Mouse (Mus musculus) urinary bladder, postnatal 0 days (tissue): Measurements from ENCODE around the gene Gm4491. TPM values are rescaled to one million over a fixed set of nuclear protein-coding genes. Genes with fewer than 3 reads are reported as not detected.

ENCODE experiments used
- polyA plus RNA-seq: library from polyadenylated mRNA; unstranded; fragments of >200 nt; fragmentation: Nextera tagmentation; extraction: Ambion mirVana; gene quantifications from 2 replicates; pipeline ENCODE4 v1.2.1, GENCODE M21; 2015

The Gm4491 gene
- 0.10 TPM in 1 of 2 replicates, not detected in the other for polyA plus RNA-seq

DNA sequence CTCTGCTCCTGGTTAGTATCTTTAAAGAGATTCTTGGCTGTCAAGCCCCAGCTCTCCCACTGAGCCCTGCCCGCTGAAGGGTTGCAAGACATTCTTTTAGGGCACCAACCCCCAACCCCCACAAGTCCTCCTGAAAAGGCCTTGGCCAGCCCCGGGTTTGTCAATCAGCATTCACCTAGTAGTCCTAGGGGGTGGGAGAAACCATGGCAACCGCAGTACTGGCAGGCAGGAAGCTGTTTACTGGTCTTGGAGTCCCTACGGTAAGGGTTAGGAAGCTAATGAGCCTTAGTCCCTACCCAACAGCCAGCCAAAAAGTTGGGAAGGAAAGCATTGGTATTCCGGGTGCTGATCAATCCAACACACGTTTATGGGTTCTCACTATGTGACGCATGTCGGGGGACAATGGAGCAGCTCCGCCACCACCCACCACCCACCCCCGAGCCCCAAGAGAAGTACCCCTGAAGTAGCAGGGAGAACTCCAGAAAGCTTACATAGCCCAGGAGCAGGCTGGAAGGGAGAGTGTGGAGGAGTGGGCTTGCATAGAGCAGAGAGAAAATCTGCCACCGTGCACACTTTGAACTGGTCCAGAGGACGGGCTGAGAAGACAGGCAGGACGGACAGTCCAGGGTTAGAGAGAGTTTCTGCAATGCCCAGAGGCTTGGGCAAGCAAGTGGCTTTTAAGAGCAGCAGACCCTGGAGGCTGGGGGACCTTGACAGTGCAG is at the start of gene Gm4491:
TSS of gene Gm4491 (minus strand) at position 61 of the 722 bp plus-strand sequence.

GRCm38 (mm10) chr14:57133161-57133661 is 17.5 kb upstream of the Gm4491 start, which contains the start of gene Gjb6:
TSS of gene Gjb6 (minus strand) at chr14:57133611.

DNA sequence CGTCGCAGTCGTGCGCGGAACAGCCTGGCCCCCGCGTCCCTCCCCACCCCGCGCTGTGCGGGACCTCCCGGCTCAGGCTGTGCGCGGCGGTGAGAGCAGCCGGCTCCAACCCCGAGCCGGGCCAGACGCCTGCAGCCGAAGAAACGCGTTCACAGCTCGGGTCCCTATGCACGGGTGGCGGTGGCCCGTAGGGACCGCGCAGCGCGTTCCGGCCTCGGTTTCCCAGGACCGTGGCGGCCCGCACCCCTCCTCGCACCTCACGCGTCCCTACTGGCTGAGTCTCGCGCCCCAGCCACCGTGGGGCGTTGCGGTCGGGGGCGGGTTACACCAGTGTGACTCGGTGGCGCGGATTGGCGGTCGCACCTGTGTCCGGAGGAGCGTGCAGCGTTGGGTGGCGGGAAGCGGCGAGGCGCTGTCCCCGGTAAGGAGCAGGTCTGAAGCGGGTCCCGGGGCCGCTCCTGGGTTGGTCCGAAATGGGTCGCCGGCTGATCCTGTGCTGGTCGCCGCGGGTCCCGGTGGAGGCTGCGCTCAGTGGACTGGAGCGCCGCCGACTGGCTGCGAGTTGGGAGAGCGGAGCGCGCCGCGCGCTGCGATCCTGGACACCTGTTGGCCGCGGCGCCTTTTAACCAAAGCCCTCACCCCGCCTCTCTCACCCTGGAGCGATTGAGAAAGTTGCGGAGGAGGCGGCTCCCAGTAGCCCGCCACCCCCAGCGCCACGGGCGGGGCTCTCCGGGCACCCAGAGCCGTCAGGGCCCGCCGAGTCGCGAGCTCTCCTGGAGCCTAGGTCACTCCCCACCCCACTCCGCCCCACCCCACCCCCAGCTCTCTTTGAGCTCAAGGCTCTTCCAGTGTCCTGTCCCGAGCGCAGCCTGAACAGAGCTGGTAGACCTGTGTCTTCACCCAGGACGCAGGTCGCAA is 11.3 kb downstream of the Gm4491 start, which contains the start of gene Gjb2:
TSS of gene Gjb2 (minus strand) at position 597 of the 918 bp plus-strand sequence.

Other genes starting within 250 kb of the Gm4491 start
- gene Zmym2, start 229.2 kb downstream of the Gm4491 start, polyA plus RNA-seq = 12.2 and 17.2 TPM in 2 replicates
- 0.06 and 0.07 TPM in 2 replicates for gene Gja3, start 57.8 kb downstream of the Gm4491 start, polyA plus RNA-seq
- 4.6 and 6.7 TPM in 2 replicates for gene Gjb2, start 11.2 kb downstream of the Gm4491 start, polyA plus RNA-seq
- gene Gjb6, start 17.7 kb upstream of the Gm4491 start, polyA plus RNA-seq = 34.7 and 36.1 TPM in 2 replicates